Mouse (Mus musculus): Measurements from ENCODE around the gene Ankrd26. TPM values are rescaled to one million over a fixed set of nuclear protein-coding genes. Genes with fewer than 3 reads are reported as not detected.
A peak's percentile ranks its signal among the peaks of the same experiment; 100 is the strongest.

The Ankrd26 gene
- 21.8 and 23.3 TPM in 2 replicates for polyA plus RNA-seq (2014; fragmentation: Nextera tagmentation; extraction: Ambion mirVana)

DNA sequence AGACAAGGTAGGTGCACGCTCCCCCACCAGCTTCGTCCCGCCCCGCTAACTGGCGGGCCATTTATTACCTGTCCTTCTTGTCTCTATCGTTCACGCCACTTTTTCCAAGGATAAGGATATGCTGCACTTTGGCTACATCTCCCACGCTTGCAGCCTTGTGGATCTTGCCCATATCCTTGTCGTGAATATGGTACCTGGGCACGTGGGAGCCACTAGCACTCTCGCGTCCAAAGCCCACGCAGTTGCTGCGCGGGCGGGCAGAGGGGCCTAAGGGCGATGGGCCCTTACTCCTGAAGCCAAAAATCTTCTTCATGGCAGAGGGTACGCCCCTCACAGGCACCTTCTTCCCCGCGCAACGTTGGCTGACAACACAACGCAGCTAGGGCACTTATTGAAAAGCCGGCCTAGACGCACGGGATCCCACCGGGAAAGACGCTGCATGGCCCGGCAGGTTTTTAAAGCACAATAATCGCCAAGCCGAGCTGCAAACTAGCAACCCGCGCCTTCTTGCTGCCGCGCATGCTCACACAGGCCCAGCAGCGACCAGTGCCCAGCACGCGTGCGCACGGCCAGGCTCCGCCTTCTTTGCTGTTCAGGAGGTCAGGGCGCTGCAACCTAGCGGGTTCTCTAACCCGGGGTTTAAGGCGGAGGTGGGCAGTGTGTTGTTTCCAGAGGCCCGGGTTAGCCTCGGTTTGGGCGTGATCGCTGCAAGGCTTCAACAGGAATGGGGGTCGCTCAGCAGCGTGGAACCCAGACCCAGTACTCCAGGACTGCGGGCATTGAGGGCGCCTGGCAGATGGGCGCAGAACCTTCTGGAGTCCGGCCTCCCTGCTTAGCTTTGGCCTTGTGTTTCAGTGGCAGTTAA lies at the start of gene Ankrd26:
Gene Ankrd26 (minus strand): TSS at position 482 of the 865 bp plus-strand sequence.
- WGBS, result 8% methylated on average over 54 of the region's 54 CpGs
- peak within 1 kb of the TSS; percentile 62 for H3K4me3 ChIP-seq (ENCODE audit: low read depth, low read length)

GRCm38 (mm10) chr6:118608906-118609305 lies 46.9 kb upstream of the Ankrd26 start:
- Histone ChIP-seq H3K4me3 (ENCODE audit: low read depth, low read length) (no peak overlapping the region), H3K9me3 (ENCODE audit: control insufficient read depth, low read length) (no peaks in the 10 kb centered on the region), H3K4me2 (no peak overlapping the region), H3K36me3 (ENCODE audit: control insufficient read depth, insufficient read depth, low read length) (no peaks in the 10 kb centered on the region), H3K27ac (ENCODE audit: low read depth, low read length) (no peak overlapping the region), H3K9ac (ENCODE audit: low read length) (no peak overlapping the region), H3K27me3 (ENCODE audit: control insufficient read depth, insufficient read depth, low read length) (no peaks in the 10 kb centered on the region), H3K4me1 (ENCODE audit: control insufficient read depth, insufficient read depth, low read length) (no peaks in the 10 kb centered on the region)
- ATAC-seq (ENCODE audit: low FRiP score), result no peak
- DNase-seq (ENCODE audit: low spot score, missing footprints), result no peak
- WGBS, result 92% methylated on average over 6 of the region's 6 CpGs

More for the DNA sequence above, at the start of gene Ankrd26:
- Histone ChIP-seq H3K9me3 (ENCODE audit: control insufficient read depth, low read length) (no peaks in the 10 kb centered on the region), H3K27ac (ENCODE audit: low read depth, low read length) (0 out of 2 replicates have a peak within 1 kb of the TSS, but pooled peaks have one; percentile 31), H3K4me1 (ENCODE audit: control insufficient read depth, insufficient read depth, low read length) (peaks cover 8% of the 10 kb centered on the region), H3K27me3 (ENCODE audit: control insufficient read depth, insufficient read depth, low read length) (no peaks in the 10 kb centered on the region), H3K4me2 (peak within 1 kb of the TSS; percentile 85), H3K9ac (ENCODE audit: low read length) (peak within 1 kb of the TSS; percentile 87), H3K36me3 (ENCODE audit: control insufficient read depth, insufficient read depth, low read length) (no peaks in the 10 kb centered on the region)
- ATAC-seq (ENCODE audit: low FRiP score) (peak; percentile 97), DNase-seq (ENCODE audit: low spot score, missing footprints) (peak; percentile 99)

- Histone ChIP-seq H3K9ac (ENCODE audit: low read length) (no peak overlapping the region), H3K36me3 (ENCODE audit: control insufficient read depth, insufficient read depth, low read length) (no peaks in the 10 kb centered on the region), H3K27me3 (ENCODE audit: control insufficient read depth, insufficient read depth, low read length) (no peaks in the 10 kb centered on the region), H3K4me1 (ENCODE audit: control insufficient read depth, insufficient read depth, low read length) (no peaks in the 10 kb centered on the region), H3K9me3 (ENCODE audit: control insufficient read depth, low read length) (no peaks in the 10 kb centered on the region), H3K27ac (ENCODE audit: low read depth, low read length) (no peak overlapping the region), H3K4me2 (no peak overlapping the region), H3K4me3 (ENCODE audit: low read depth, low read length) (no peak overlapping the region)
- DNase-seq (ENCODE audit: low spot score, missing footprints) (peak; percentile 61), ATAC-seq (ENCODE audit: low FRiP score) (no peak)
- 74% methylated on average over 7 of the region's 7 CpGs for WGBS
Observed at GRCm38 (mm10) chr6:118605974-118606373, 43.9 kb upstream of the Ankrd26 start.

GRCm38 (mm10) chr6:118603825-118604224 lies 41.8 kb upstream of the Ankrd26 start:
- DNase-seq (ENCODE audit: low spot score, missing footprints), result peak; percentile 69
- no peaks in the 10 kb centered on the region for H3K36me3 ChIP-seq (ENCODE audit: control insufficient read depth, insufficient read depth, low read length)
- ATAC-seq (ENCODE audit: low FRiP score), result no peak
- no peak overlapping the region for H3K27ac ChIP-seq (ENCODE audit: low read depth, low read length)
- H3K27me3 ChIP-seq (ENCODE audit: control insufficient read depth, insufficient read depth, low read length), result no peaks in the 10 kb centered on the region
- H3K4me3 ChIP-seq (ENCODE audit: low read depth, low read length), result no peak overlapping the region
- no peaks in the 10 kb centered on the region for H3K9me3 ChIP-seq (ENCODE audit: control insufficient read depth, low read length)
- no peak overlapping the region for H3K9ac ChIP-seq (ENCODE audit: low read length)
- no peak overlapping the region for H3K4me2 ChIP-seq
- H3K4me1 ChIP-seq (ENCODE audit: control insufficient read depth, insufficient read depth, low read length), result no peaks in the 10 kb centered on the region
- WGBS, result 88% methylated on average over 7 of the region's 7 CpGs

GRCm38 (mm10) chr6:118595681-118596055 lies 33.6 kb upstream of the Ankrd26 start:
- H3K9me3 ChIP-seq (ENCODE audit: control insufficient read depth, low read length), result no peaks in the 10 kb centered on the region
- H3K4me3 ChIP-seq (ENCODE audit: low read depth, low read length), result no peak overlapping the region
- H3K27me3 ChIP-seq (ENCODE audit: control insufficient read depth, insufficient read depth, low read length), result no peaks in the 10 kb centered on the region; the same call in 1 of the 2 replicates

GRCm38 (mm10) chr6:118594833-118595680 lies 33.0 kb upstream of the Ankrd26 start:
- no peak for DNase-seq (ENCODE audit: low spot score, missing footprints)

More at GRCm38 (mm10) chr6:118595681-118596055, 33.6 kb upstream of the Ankrd26 start:
- Histone ChIP-seq H3K4me1 (ENCODE audit: control insufficient read depth, insufficient read depth, low read length) (peaks cover 8% of the 10 kb centered on the region), H3K27ac (ENCODE audit: low read depth, low read length) (no peak overlapping the region), H3K4me2 (no peak overlapping the region), H3K36me3 (ENCODE audit: control insufficient read depth, insufficient read depth, low read length) (no peaks in the 10 kb centered on the region), H3K9ac (ENCODE audit: low read length) (no peak overlapping the region)
- WGBS, result 70% methylated on average over 9 of the region's 9 CpGs
- ATAC-seq (ENCODE audit: low FRiP score) (no peak), DNase-seq (ENCODE audit: low spot score, missing footprints) (no peak)

DNA sequence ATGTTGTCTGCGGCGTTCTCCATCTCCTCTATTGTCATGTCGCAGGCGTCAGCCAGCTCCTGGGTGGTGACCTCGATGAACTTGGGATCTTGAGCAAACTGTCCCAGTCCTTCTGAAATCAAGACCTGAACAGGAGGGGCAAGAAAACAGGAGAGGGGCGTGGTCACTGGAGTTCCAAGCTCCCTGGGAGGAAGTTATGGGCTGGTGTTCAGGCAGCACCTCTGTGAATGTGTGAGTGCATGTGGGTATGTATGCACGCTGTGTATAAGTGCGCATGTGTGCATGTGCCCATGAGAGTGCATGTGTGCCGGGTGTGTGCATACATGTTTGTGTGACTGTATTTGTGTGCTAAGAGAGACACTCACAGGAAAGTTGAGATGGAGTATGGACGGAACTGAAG lies 32.0 kb upstream of the Ankrd26 start:
- H3K4me3 ChIP-seq (ENCODE audit: low read depth, low read length), result peak overlapping the region; percentile 43
- DNase-seq (ENCODE audit: low spot score, missing footprints), result no peak
- H3K4me1 ChIP-seq (ENCODE audit: control insufficient read depth, insufficient read depth, low read length), result peaks cover 8% of the 10 kb centered on the region
- H3K4me2 ChIP-seq, result peak overlapping the region; percentile 79
- no peaks in the 10 kb centered on the region for H3K9me3 ChIP-seq (ENCODE audit: control insufficient read depth, low read length)
- WGBS, result 37% methylated on average over 10 of the region's 10 CpGs
- no peaks in the 10 kb centered on the region; the same call in 1 of the 2 replicates for H3K27me3 ChIP-seq (ENCODE audit: control insufficient read depth, insufficient read depth, low read length)
- H3K27ac ChIP-seq (ENCODE audit: low read depth, low read length), result no peak overlapping the region
- peak; percentile 64 for ATAC-seq (ENCODE audit: low FRiP score)
- no peaks in the 10 kb centered on the region for H3K36me3 ChIP-seq (ENCODE audit: control insufficient read depth, insufficient read depth, low read length)
- H3K9ac ChIP-seq (ENCODE audit: low read length), result peak overlapping the region; percentile 61; the same call in 1 of the 2 replicates

More at GRCm38 (mm10) chr6:118594833-118595680, 33.0 kb upstream of the Ankrd26 start:
- Histone ChIP-seq H3K4me3 (ENCODE audit: low read depth, low read length) (no peak overlapping the region), H3K36me3 (ENCODE audit: control insufficient read depth, insufficient read depth, low read length) (no peaks in the 10 kb centered on the region), H3K4me1 (ENCODE audit: control insufficient read depth, insufficient read depth, low read length) (peaks cover 8% of the 10 kb centered on the region), H3K4me2 (no peak overlapping the region), H3K9ac (ENCODE audit: low read length) (no peak overlapping the region), H3K9me3 (ENCODE audit: control insufficient read depth, low read length) (no peaks in the 10 kb centered on the region), H3K27ac (ENCODE audit: low read depth, low read length) (no peak overlapping the region), H3K27me3 (ENCODE audit: control insufficient read depth, insufficient read depth, low read length) (no peaks in the 10 kb centered on the region; the same call in 1 of the 2 replicates)
- ATAC-seq (ENCODE audit: low FRiP score), result no peak
- WGBS, result 85% methylated on average over 10 of the region's 10 CpGs

DNA sequence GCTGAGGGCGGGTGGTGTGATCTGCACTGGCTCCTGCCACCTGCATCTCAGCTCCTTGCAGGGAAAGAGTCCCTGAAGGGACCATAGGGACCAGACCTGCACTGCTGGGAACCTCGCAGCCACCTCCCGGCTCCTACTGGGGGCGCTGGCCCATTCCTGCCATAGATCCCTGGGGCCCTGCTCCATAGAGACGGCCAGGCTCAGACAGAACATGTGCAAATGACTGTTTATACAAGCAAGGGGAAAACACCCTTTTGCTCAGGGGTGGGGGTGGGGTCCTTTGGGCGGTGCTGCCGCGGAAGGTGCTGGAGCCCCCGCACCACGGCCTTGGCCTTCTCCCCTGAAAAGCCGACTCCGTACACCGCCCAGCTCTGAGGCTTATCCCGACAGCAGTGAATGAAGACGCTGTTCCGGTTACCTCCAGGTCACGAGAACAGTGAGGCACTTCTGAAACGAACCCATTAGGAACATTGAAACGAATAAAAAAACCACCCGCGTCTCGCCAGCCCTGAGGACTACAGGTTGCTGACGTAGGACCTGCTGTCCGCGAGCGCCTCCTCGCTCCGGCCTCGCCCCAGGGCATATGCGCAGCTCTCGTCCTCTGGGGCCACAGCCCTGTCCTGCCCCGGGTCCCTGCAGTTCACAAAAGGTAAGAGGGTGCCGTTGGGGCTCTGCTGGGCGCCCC lies 31.5 kb upstream of the Ankrd26 start:
- H3K4me3 ChIP-seq (ENCODE audit: low read depth, low read length), result peak overlapping the region; percentile 43
- ATAC-seq (ENCODE audit: low FRiP score), result peak; percentile 85
- no peaks in the 10 kb centered on the region; the same call in 1 of the 2 replicates for H3K27me3 ChIP-seq (ENCODE audit: control insufficient read depth, insufficient read depth, low read length)

More for the DNA sequence above, 31.5 kb upstream of the Ankrd26 start:
- Histone ChIP-seq H3K4me2 (peak overlapping the region; percentile 79), H3K9ac (ENCODE audit: low read length) (peak overlapping the region; percentile 61), H3K9me3 (ENCODE audit: control insufficient read depth, low read length) (no peaks in the 10 kb centered on the region), H3K4me1 (ENCODE audit: control insufficient read depth, insufficient read depth, low read length) (peaks cover 8% of the 10 kb centered on the region), H3K36me3 (ENCODE audit: control insufficient read depth, insufficient read depth, low read length) (no peaks in the 10 kb centered on the region), H3K27ac (ENCODE audit: low read depth, low read length) (no peak overlapping the region)
- peak; percentile 95 for DNase-seq (ENCODE audit: low spot score, missing footprints)
- under 1% methylated on average over 34 of the region's 34 CpGs for WGBS
